Mouse (Mus musculus): ENCODE results near the gene Naaladl2. TPM values are rescaled to one million over a fixed set of nuclear protein-coding genes. Genes with fewer than 3 reads are reported as not detected.

Naaladl2 gene
- polyA plus RNA-seq, 1 experiment from 2014 or later = 2.1 TPM

- Histone ChIP-seq H3K36me3 (ENCODE audit: insufficient read depth, low read length) (no peaks in the 10 kb centered on the region), H3K27me3 (replicated peaks; ENCODE audit: insufficient read depth, low read length) (no peaks in the 10 kb centered on the region), H3K9ac (replicated peaks; ENCODE audit: low read depth) (no peak overlapping the region), H3K4me3 (ENCODE audit: low read depth, low read length) (no peak overlapping the region; the same call in 1 of the 2 replicates), H3K4me2 (replicated peaks; ENCODE audit: low read depth, low read length) (peak overlapping the region; percentile 19; the same call in 1 of the 2 replicates), H3K9me3 (ENCODE audit: low read length) (no peaks in the 10 kb centered on the region), H3K27ac (ENCODE audit: low read length) (no peak overlapping the region), H3K4me1 (ENCODE audit: insufficient read depth, low read depth, low read length) (no peaks in the 10 kb centered on the region)
- ATAC-seq (no peak), DNase-seq (ENCODE audit: low spot score) (peak; percentile 7)
- TF ChIP-seq CTCF (IDR thresholded peaks at IDR 0.05) = no peak
- no peak for TF ChIP-seq EP300 (IDR thresholded peaks at IDR 0.05)
- 43% methylated on average over 5 of the region's 5 CpGs for WGBS
Observed at GRCm38 (mm10) chr3:23937299-23937698, 1206.8 kb downstream of the Naaladl2 start.

GRCm38 (mm10) chr3:23928097-23928496, 1216.0 kb downstream of the Naaladl2 start:
- no peaks in the 10 kb centered on the region for H3K36me3 ChIP-seq (ENCODE audit: insufficient read depth, low read length)
- no peaks in the 10 kb centered on the region for H3K4me1 ChIP-seq (ENCODE audit: insufficient read depth, low read depth, low read length)
- no peak overlapping the region for H3K9ac ChIP-seq (replicated peaks; ENCODE audit: low read depth)
- DNase-seq (ENCODE audit: low spot score) (no peak), ATAC-seq (no peak)
- H3K27me3 ChIP-seq (replicated peaks; ENCODE audit: insufficient read depth, low read length) = no peaks in the 10 kb centered on the region
- no peak for TF ChIP-seq EP300 (IDR thresholded peaks at IDR 0.05)
- TF ChIP-seq CTCF (IDR thresholded peaks at IDR 0.05) = no peak
- no peak overlapping the region for H3K27ac ChIP-seq (ENCODE audit: low read length)
- no peak overlapping the region for H3K4me2 ChIP-seq (replicated peaks; ENCODE audit: low read depth, low read length)
- no peaks in the 10 kb centered on the region for H3K9me3 ChIP-seq (ENCODE audit: low read length)
- no peak overlapping the region for H3K4me3 ChIP-seq (ENCODE audit: low read depth, low read length)
- WGBS = 70% methylated on average over 4 of the region's 4 CpGs

- Histone ChIP-seq H3K36me3 (ENCODE audit: insufficient read depth, low read length) (no peaks in the 10 kb centered on the region), H3K4me3 (ENCODE audit: low read depth, low read length) (no peak overlapping the region), H3K9ac (replicated peaks; ENCODE audit: low read depth) (no peak overlapping the region), H3K4me2 (replicated peaks; ENCODE audit: low read depth, low read length) (no peak overlapping the region), H3K27me3 (replicated peaks; ENCODE audit: insufficient read depth, low read length) (no peaks in the 10 kb centered on the region), H3K4me1 (ENCODE audit: insufficient read depth, low read depth, low read length) (no peaks in the 10 kb centered on the region), H3K9me3 (ENCODE audit: low read length) (no peaks in the 10 kb centered on the region), H3K27ac (ENCODE audit: low read length) (no peak overlapping the region)
- ATAC-seq (no peak), DNase-seq (ENCODE audit: low spot score) (no peak)
- 74% methylated on average over 1 of the region's 1 CpGs for WGBS
- TF ChIP-seq CTCF (IDR thresholded peaks at IDR 0.05) = no peak
Observed at GRCm38 (mm10) chr3:23907682-23908081, 1236.4 kb downstream of the Naaladl2 start.

- no peak overlapping the region for H3K9ac ChIP-seq (replicated peaks; ENCODE audit: low read depth)
- no peaks in the 10 kb centered on the region for H3K9me3 ChIP-seq (ENCODE audit: low read length)
- no peak for TF ChIP-seq EP300 (IDR thresholded peaks at IDR 0.05)
- no peak for TF ChIP-seq CTCF (IDR thresholded peaks at IDR 0.05)
- no peak overlapping the region for H3K4me2 ChIP-seq (replicated peaks; ENCODE audit: low read depth, low read length)
- whole genome bisulfite sequencing = 58% methylated on average over 1 of the region's 1 CpGs
- no peaks in the 10 kb centered on the region for H3K27me3 ChIP-seq (replicated peaks; ENCODE audit: insufficient read depth, low read length)
- no peak overlapping the region for H3K27ac ChIP-seq (ENCODE audit: low read length)
- no peaks in the 10 kb centered on the region for H3K4me1 ChIP-seq (ENCODE audit: insufficient read depth, low read depth, low read length)
- no peaks in the 10 kb centered on the region for H3K36me3 ChIP-seq (ENCODE audit: insufficient read depth, low read length)
- DNase-seq (ENCODE audit: low spot score) (no peak), ATAC-seq (no peak)
- no peak overlapping the region for H3K4me3 ChIP-seq (ENCODE audit: low read depth, low read length)
Observed at GRCm38 (mm10) chr3:23865688-23866087, 1278.4 kb downstream of the Naaladl2 start.

GRCm38 (mm10) chr3:23857275-23857674, 1286.8 kb downstream of the Naaladl2 start:
- Histone ChIP-seq H3K36me3 (ENCODE audit: insufficient read depth, low read length) (no peaks in the 10 kb centered on the region), H3K4me1 (ENCODE audit: insufficient read depth, low read depth, low read length) (no peaks in the 10 kb centered on the region), H3K4me2 (replicated peaks; ENCODE audit: low read depth, low read length) (no peak overlapping the region), H3K9ac (replicated peaks; ENCODE audit: low read depth) (no peak overlapping the region), H3K4me3 (ENCODE audit: low read depth, low read length) (no peak overlapping the region), H3K27ac (ENCODE audit: low read length) (no peak overlapping the region), H3K27me3 (replicated peaks; ENCODE audit: insufficient read depth, low read length) (no peaks in the 10 kb centered on the region), H3K9me3 (ENCODE audit: low read length) (no peaks in the 10 kb centered on the region)
- no peak for ATAC-seq
- DNase-seq (ENCODE audit: low spot score) = no peak
- TF ChIP-seq CTCF (IDR thresholded peaks at IDR 0.05) (no peak), EP300 (IDR thresholded peaks at IDR 0.05) (no peak)
- WGBS = 51% methylated on average over 1 of the region's 1 CpGs

- ATAC-seq = no peak
- H3K9ac ChIP-seq (replicated peaks; ENCODE audit: low read depth) = no peak overlapping the region
- H3K4me3 ChIP-seq (ENCODE audit: low read depth, low read length) = no peak overlapping the region
- no peaks in the 10 kb centered on the region for H3K36me3 ChIP-seq (ENCODE audit: insufficient read depth, low read length)
- TF ChIP-seq EP300 (IDR thresholded peaks at IDR 0.05) = no peak
- no peak for TF ChIP-seq CTCF (IDR thresholded peaks at IDR 0.05)
- H3K9me3 ChIP-seq (ENCODE audit: low read length) = no peaks in the 10 kb centered on the region
- no peak for DNase-seq (ENCODE audit: low spot score)
- no peak overlapping the region for H3K4me2 ChIP-seq (replicated peaks; ENCODE audit: low read depth, low read length)
- no peaks in the 10 kb centered on the region for H3K4me1 ChIP-seq (ENCODE audit: insufficient read depth, low read depth, low read length)
- H3K27ac ChIP-seq (ENCODE audit: low read length) = no peak overlapping the region
- H3K27me3 ChIP-seq (replicated peaks; ENCODE audit: insufficient read depth, low read length) = no peaks in the 10 kb centered on the region
Observed at GRCm38 (mm10) chr3:23817585-23817984, 1326.5 kb downstream of the Naaladl2 start.

- H3K27ac ChIP-seq (ENCODE audit: low read length) = no peak overlapping the region
- H3K4me3 ChIP-seq (ENCODE audit: low read depth, low read length) = no peak overlapping the region
- TF ChIP-seq CTCF (IDR thresholded peaks at IDR 0.05) = no peak
- TF ChIP-seq EP300 (IDR thresholded peaks at IDR 0.05) = no peak
- no peaks in the 10 kb centered on the region for H3K4me1 ChIP-seq (ENCODE audit: insufficient read depth, low read depth, low read length)
- no peak overlapping the region for H3K4me2 ChIP-seq (replicated peaks; ENCODE audit: low read depth, low read length)
- no peaks in the 10 kb centered on the region for H3K9me3 ChIP-seq (ENCODE audit: low read length)
- H3K9ac ChIP-seq (replicated peaks; ENCODE audit: low read depth) = no peak overlapping the region
- H3K36me3 ChIP-seq (ENCODE audit: insufficient read depth, low read length) = no peaks in the 10 kb centered on the region
- 77% methylated on average over 1 of the region's 1 CpGs for WGBS
- no peaks in the 10 kb centered on the region for H3K27me3 ChIP-seq (replicated peaks; ENCODE audit: insufficient read depth, low read length)
- no peak for ATAC-seq
- DNase-seq (ENCODE audit: low spot score) = peak; percentile 20
Observed at GRCm38 (mm10) chr3:23758746-23759145, 1385.3 kb downstream of the Naaladl2 start.
